Mouse (Mus musculus): ENCODE data around the gene Cd81. TPM values are rescaled to one million over a fixed set of nuclear protein-coding genes. Genes with fewer than 3 reads are reported as not detected.

Cd81 gene
- total and polyA plus RNA-seq, 2 experiments from 2014 or later, result 511 to 542 TPM

DNA sequence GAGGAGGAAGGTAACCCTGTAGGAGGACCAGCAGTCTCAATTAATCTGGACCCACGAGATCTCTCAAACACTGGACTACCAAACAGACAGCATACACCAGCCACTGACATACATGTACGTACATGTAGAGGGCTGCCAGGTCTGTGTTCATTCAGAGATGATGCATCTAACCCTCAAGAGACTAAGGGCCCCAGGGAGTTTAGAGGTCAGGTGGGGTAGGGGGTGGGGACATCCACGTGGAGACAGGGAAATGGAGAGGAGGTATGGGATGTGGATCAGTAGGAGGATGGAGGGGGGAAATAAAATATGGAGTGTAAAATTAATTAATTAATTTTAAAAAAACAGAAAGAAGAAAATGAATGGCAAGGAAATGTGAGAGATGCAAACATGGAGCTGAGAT, 15.8 kb upstream of the Cd81 start:
- TF ChIP-seq CTCF (IDR thresholded peaks at IDR 0.05), result no peak
- Histone ChIP-seq H3K9me3 (ENCODE audit: low read length) (no peaks in the 10 kb centered on the region), H3K27me3 (ENCODE audit: insufficient read depth, low read length) (no peaks in the 10 kb centered on the region), H3K36me3 (ENCODE audit: insufficient read depth, low read length) (peaks cover 40% of the 10 kb centered on the region), H3K9ac (replicated peaks; ENCODE audit: low read length, poor library complexity, severe bottlenecking) (no peak overlapping the region), H3K4me3 (ENCODE audit: low read depth, low read length) (no peak overlapping the region), H3K27ac (ENCODE audit: low read depth, low read length) (no peak overlapping the region), H3K4me2 (ENCODE audit: low read depth, low read length, poor library complexity, severe bottlenecking) (no peak overlapping the region), H3K4me1 (ENCODE audit: insufficient read depth, low read length) (no peaks in the 10 kb centered on the region)
- DNase-seq (ENCODE audit: low spot score) (no peak), ATAC-seq (ENCODE audit: low FRiP score) (no peak)
- WGBS, result 81% methylated on average over 3 of the region's 3 CpGs

DNA sequence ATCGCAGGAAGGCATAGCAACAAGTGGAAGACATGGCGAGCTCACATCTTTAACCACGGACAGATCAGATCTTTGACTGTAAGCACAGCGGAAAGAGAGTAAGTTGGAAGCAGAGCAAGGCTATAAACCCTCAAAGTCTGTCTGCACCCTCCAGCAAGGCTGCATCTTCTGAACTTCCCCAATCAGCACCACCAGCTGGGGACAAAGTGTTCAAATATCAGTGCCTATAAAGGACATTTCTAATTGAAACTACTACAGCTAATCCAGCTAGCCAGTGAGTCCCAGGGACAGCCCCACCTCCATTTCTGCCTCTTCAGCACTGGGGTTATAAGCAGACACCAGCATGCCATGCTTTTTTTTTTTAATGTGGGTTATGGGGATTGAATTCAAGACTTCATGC, 15.2 kb upstream of the Cd81 start:
- no peak for DNase-seq (ENCODE audit: low spot score)
- Histone ChIP-seq H3K4me1 (ENCODE audit: insufficient read depth, low read length) (no peaks in the 10 kb centered on the region), H3K9ac (replicated peaks; ENCODE audit: low read length, poor library complexity, severe bottlenecking) (no peak overlapping the region), H3K27me3 (ENCODE audit: insufficient read depth, low read length) (no peaks in the 10 kb centered on the region), H3K4me2 (ENCODE audit: low read depth, low read length, poor library complexity, severe bottlenecking) (no peak overlapping the region), H3K9me3 (ENCODE audit: low read length) (no peaks in the 10 kb centered on the region), H3K4me3 (ENCODE audit: low read depth, low read length) (no peak overlapping the region), H3K27ac (ENCODE audit: low read depth, low read length) (no peak overlapping the region), H3K36me3 (ENCODE audit: insufficient read depth, low read length) (peaks cover 46% of the 10 kb centered on the region)
- WGBS, result 96% methylated on average over 4 of the region's 4 CpGs
- no peak for TF ChIP-seq CTCF (IDR thresholded peaks at IDR 0.05)
- ATAC-seq (ENCODE audit: low FRiP score), result no peak

DNA sequence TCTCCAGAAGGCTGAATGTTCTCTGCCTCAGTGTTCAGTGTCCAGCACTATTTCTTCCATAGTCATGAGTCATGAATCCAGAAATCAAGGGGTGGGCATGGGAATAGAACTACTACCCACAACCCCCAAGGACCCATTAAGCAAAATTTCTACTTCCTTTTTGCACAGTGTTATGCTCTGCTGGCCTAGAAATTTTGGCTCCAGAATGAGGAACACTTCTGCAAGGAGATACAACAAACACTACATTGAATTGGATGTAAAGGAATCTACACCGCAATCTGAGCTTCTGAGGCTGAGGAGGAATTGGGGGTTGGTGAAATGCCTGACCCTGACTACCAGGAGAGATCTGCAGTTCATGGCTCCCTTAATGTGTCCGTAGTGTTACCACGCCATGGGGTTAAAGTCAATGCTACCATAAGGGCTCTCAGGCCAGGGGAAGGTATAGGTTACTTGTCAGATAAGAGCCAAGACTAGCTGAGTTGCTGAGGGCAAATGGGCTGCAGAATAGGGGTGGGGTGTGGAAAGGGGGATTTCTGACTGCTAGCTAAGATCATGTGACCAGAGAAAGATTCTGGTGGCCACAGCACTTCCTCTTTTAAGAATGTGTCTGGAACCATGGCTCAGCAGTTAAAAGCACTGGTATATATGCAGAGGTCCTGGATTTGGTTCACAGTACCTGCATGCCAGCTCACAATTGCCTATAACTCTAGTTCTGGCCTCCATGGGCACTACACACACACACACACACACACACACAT, 14.2 kb upstream of the Cd81 start:
- no peak overlapping the region for H3K9ac ChIP-seq (replicated peaks; ENCODE audit: low read length, poor library complexity, severe bottlenecking)
- ATAC-seq (ENCODE audit: low FRiP score) (no peak), DNase-seq (ENCODE audit: low spot score) (no peak)
- H3K9me3 ChIP-seq (ENCODE audit: low read length), result no peaks in the 10 kb centered on the region
- H3K4me2 ChIP-seq (ENCODE audit: low read depth, low read length, poor library complexity, severe bottlenecking), result no peak overlapping the region
- TF ChIP-seq CTCF (IDR thresholded peaks at IDR 0.05), result no peak
- no peaks in the 10 kb centered on the region for H3K4me1 ChIP-seq (ENCODE audit: insufficient read depth, low read length)
- WGBS, result 96% methylated on average over 3 of the region's 3 CpGs
- H3K27ac ChIP-seq (ENCODE audit: low read depth, low read length), result no peak overlapping the region
- H3K36me3 ChIP-seq (ENCODE audit: insufficient read depth, low read length), result peaks cover 49% of the 10 kb centered on the region
- H3K4me3 ChIP-seq (ENCODE audit: low read depth, low read length), result no peak overlapping the region
- no peaks in the 10 kb centered on the region for H3K27me3 ChIP-seq (ENCODE audit: insufficient read depth, low read length)

DNA sequence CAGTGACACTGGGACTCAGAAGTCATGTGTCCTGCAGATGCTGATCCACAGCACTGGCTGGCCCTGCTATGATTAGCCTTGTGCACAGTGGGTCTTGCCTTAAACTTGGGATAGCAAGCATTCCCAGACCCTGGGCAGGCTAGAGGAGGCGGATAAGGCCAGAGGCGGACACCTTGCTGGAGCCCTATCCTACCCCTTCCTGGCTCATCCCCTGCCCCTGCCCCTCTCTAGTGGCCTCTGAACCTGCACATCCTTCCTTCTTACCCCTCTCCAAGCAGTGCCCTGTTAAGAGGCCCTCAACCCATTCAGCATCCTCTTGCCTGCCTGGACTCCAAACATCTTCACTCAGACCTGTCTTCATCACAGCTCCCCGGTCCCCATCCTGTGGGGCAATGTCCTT, 12.0 kb upstream of the Cd81 start:
- H3K27me3 ChIP-seq (ENCODE audit: insufficient read depth, low read length), result no peaks in the 10 kb centered on the region
- no peak overlapping the region for H3K27ac ChIP-seq (ENCODE audit: low read depth, low read length)
- no peak for TF ChIP-seq CTCF (IDR thresholded peaks at IDR 0.05)
- peaks cover 40% of the 10 kb centered on the region for H3K36me3 ChIP-seq (ENCODE audit: insufficient read depth, low read length)
- ATAC-seq (ENCODE audit: low FRiP score), result no peak
- H3K4me3 ChIP-seq (ENCODE audit: low read depth, low read length), result no peak overlapping the region
- H3K9me3 ChIP-seq (ENCODE audit: low read length), result no peaks in the 10 kb centered on the region
- H3K4me2 ChIP-seq (ENCODE audit: low read depth, low read length, poor library complexity, severe bottlenecking), result no peak overlapping the region
- no peak overlapping the region for H3K9ac ChIP-seq (replicated peaks; ENCODE audit: low read length, poor library complexity, severe bottlenecking)
- 95% methylated on average over 3 of the region's 3 CpGs for WGBS
- DNase-seq (ENCODE audit: low spot score), result no peak
- no peaks in the 10 kb centered on the region for H3K4me1 ChIP-seq (ENCODE audit: insufficient read depth, low read length)

DNA sequence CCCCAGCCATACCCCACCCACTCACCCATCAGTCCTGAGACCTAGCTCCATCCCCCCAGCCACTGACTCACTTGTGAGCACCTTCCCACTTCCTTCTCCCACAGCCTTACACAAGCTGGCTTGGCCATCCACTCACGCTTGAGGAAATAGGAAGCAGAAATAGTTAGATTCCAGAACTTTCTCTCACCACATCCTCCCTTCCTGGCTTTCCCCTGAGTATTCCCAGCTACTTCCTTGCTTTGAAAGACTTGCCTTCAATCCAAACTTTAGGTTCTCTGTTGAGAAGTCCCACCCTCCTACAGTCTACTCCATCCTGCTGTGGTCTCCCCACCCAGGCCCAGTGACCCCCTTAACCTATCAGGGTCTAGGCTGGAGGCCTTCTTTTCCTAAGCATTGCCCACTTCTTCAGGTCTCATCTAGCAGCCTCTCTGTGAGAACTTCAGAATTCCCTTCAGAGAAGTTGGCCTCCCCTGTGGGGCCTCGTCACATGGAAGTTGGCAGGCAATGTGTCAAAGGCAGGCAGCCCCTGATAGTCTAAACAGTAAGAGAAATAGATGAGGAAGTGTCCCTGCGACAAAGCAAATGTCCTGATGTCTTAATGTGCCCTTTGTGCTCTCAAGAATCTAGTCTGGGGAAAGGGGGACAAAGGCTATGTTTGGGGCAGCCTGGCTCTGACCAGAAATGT, 11.3 kb upstream of the Cd81 start:
- WGBS, result 77% methylated on average over 3 of the region's 3 CpGs
- Histone ChIP-seq H3K4me3 (ENCODE audit: low read depth, low read length) (no peak overlapping the region), H3K9ac (replicated peaks; ENCODE audit: low read length, poor library complexity, severe bottlenecking) (no peak overlapping the region), H3K27ac (ENCODE audit: low read depth, low read length) (no peak overlapping the region), H3K9me3 (ENCODE audit: low read length) (no peaks in the 10 kb centered on the region), H3K36me3 (ENCODE audit: insufficient read depth, low read length) (peaks cover 40% of the 10 kb centered on the region), H3K4me1 (ENCODE audit: insufficient read depth, low read length) (no peaks in the 10 kb centered on the region), H3K27me3 (ENCODE audit: insufficient read depth, low read length) (no peaks in the 10 kb centered on the region), H3K4me2 (ENCODE audit: low read depth, low read length, poor library complexity, severe bottlenecking) (no peak overlapping the region)
- DNase-seq (ENCODE audit: low spot score) (no peak), ATAC-seq (ENCODE audit: low FRiP score) (no peak)
- no peak for TF ChIP-seq CTCF (IDR thresholded peaks at IDR 0.05)

DNA sequence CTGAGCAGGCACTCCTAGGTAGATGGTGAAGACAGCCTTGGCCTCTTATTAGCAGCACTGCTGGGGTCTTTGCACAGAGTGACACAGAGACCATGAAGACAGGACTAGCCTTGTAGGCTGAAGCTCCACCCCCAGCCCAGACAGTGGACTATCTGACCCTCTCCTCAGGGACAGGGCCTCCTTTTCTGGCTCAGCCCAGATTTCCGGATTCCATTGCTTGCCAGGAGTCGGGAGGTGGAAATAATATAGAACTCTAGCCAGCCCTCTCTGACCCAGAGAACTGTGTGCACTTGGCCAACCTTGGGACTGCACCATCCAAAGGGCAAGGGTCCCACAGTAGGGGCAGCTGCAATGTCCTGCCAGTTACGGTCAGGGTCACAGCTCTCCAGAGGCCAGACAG, 10.4 kb upstream of the Cd81 start:
- DNase-seq (ENCODE audit: low spot score), result no peak
- no peaks in the 10 kb centered on the region for H3K9me3 ChIP-seq (ENCODE audit: low read length)
- no peaks in the 10 kb centered on the region for H3K27me3 ChIP-seq (ENCODE audit: insufficient read depth, low read length)
- no peak overlapping the region for H3K9ac ChIP-seq (replicated peaks; ENCODE audit: low read length, poor library complexity, severe bottlenecking)
- H3K4me3 ChIP-seq (ENCODE audit: low read depth, low read length), result no peak overlapping the region
- no peak overlapping the region for H3K4me2 ChIP-seq (ENCODE audit: low read depth, low read length, poor library complexity, severe bottlenecking)
- H3K36me3 ChIP-seq (ENCODE audit: insufficient read depth, low read length), result peaks cover 40% of the 10 kb centered on the region
- H3K27ac ChIP-seq (ENCODE audit: low read depth, low read length), result 0 out of 2 replicates have a peak overlapping the region, but pooled peaks have one; percentile 26
- TF ChIP-seq CTCF (IDR thresholded peaks at IDR 0.05), result no peak
- ATAC-seq (ENCODE audit: low FRiP score), result no peak
- H3K4me1 ChIP-seq (ENCODE audit: insufficient read depth, low read length), result no peaks in the 10 kb centered on the region
- WGBS, result 70% methylated on average over 3 of the region's 3 CpGs

Data from midbrain, postnatal 0 days (tissue).